Comparison of ENCODE assay signal across 8 mouse cellular contexts in genomic region chr9:40805263-40805662, GRCm38 (mm10). TPM values are rescaled to one million over a fixed set of nuclear protein-coding genes. Genes with fewer than 3 reads are reported as not detected.
A peak's percentile ranks its signal among the peaks of the same experiment; 100 is the strongest.
DNase-seq lines count a peak whose midpoint lies in the region; ATAC-seq and TF ChIP-seq lines count a peak whose summit lies in the region.

No protein-coding gene starts in this region.

- TF ChIP-seq POLR2A in ES-Bruce4 (IDR thresholded peaks at IDR 0.05; ENCODE audit: insufficient read depth, low read length), result no peak
- no peak for TF ChIP-seq POLR2A in bone marrow, adult 2 months (IDR thresholded peaks at IDR 0.05; ENCODE audit: borderline replicate concordance, control insufficient read depth, low read depth, low read length)

- no peak for TF ChIP-seq EP300 in ES-Bruce4 (IDR thresholded peaks at IDR 0.05; ENCODE audit: insufficient read depth, low read depth, low read length)

- intact Hi-C loops in heart, postnatal 14 days (cut with DNase I), result no loop called here

- peaks cover 44% of the 10 kb centered on the region for H3K36me3 ChIP-seq in ES-Bruce4 (ENCODE audit: control insufficient read depth, insufficient read depth, low read length, poor library complexity, severe bottlenecking)
- peaks cover 38% of the 10 kb centered on the region for H3K36me3 ChIP-seq in lung, embryonic 15.5 days

- peak overlapping the region; percentile 94 for H3K27ac ChIP-seq in ES-Bruce4 (ENCODE audit: insufficient read depth, low read length)
- H3K27ac ChIP-seq in bone marrow, adult 2 months (ENCODE audit: control insufficient read depth, insufficient read depth, low read depth, low read length, poor library complexity), result no peak overlapping the region
- H3K27ac ChIP-seq in lung, embryonic 15.5 days, result no peak overlapping the region

- H3K9me3 ChIP-seq in ES-Bruce4 (replicated peaks; ENCODE audit: control insufficient read depth, insufficient read depth, low read length, poor library complexity, severe bottlenecking), result no peaks in the 10 kb centered on the region
- no peaks in the 10 kb centered on the region for H3K9me3 ChIP-seq in lung, embryonic 15.5 days

- H3K4me1 ChIP-seq in ES-Bruce4 (ENCODE audit: control insufficient read depth, insufficient read depth, low read length), result no peaks in the 10 kb centered on the region
- H3K4me1 ChIP-seq in bone marrow, adult 2 months (ENCODE audit: control insufficient read depth, insufficient read depth, low read length), result no peaks in the 10 kb centered on the region
- H3K4me1 ChIP-seq in lung, embryonic 15.5 days, result peaks cover 42% of the 10 kb centered on the region

- 0 out of 2 replicates have a peak, but pooled peaks have one; percentile 23 for ATAC-seq in erythroid progenitor cell, adult 5-6 weeks (replicated peaks; ENCODE audit: low FRiP score, poor library complexity, severe bottlenecking)
- ATAC-seq in lung, embryonic 15.5 days (ENCODE audit: borderline replicate concordance, extremely low read depth, low FRiP score, low TSS enrichment), result no peak
- ATAC-seq in megakaryocyte progenitor cell, adult 5-6 weeks (replicated peaks; ENCODE audit: poor library complexity), result no peak

- H3K4me3 ChIP-seq in ES-Bruce4 (ENCODE audit: low read depth, low read length), result no peak overlapping the region
- no peak overlapping the region for H3K4me3 ChIP-seq in bone marrow, adult 2 months (replicated peaks; ENCODE audit: control insufficient read depth, low read depth, low read length)
- 0 out of 2 replicates have a peak overlapping the region, but pooled peaks have one; percentile 1 for H3K4me3 ChIP-seq in lung, embryonic 15.5 days

- DNase-seq in heart, postnatal 14 days, result peak; percentile 71 to 86
- peak; percentile 91 for DNase-seq in layer of hippocampus, adult 11-12 months (ENCODE audit: low spot score)
- DNase-seq in right cerebral cortex, postnatal 10 days (ENCODE audit: low spot score in 2 of 2), result peak; percentile 81 to 84

- H3K27me3 ChIP-seq in ES-Bruce4 (ENCODE audit: control insufficient read depth, insufficient read depth, low read length, poor library complexity, severe bottlenecking), result no peaks in the 10 kb centered on the region
- no peaks in the 10 kb centered on the region for H3K27me3 ChIP-seq in lung, embryonic 15.5 days

- H3K4me2 ChIP-seq in lung, embryonic 15.5 days, result no peak overlapping the region

- no peak overlapping the region for H3K9ac ChIP-seq in ES-Bruce4 (ENCODE audit: low read depth, poor library complexity, severe bottlenecking)
- no peak overlapping the region for H3K9ac ChIP-seq in lung, embryonic 15.5 days

- TF ChIP-seq CTCF in ES-Bruce4 (IDR thresholded peaks at IDR 0.05; ENCODE audit: low read depth, low read length), result no peak
- peak; percentile 25 for TF ChIP-seq CTCF in bone marrow, adult 2 months (IDR thresholded peaks at IDR 0.05; ENCODE audit: control insufficient read depth, insufficient read depth, low read length)

- whole genome bisulfite sequencing in bone marrow, adult 2 months, result 61% methylated on average over 2 of the region's 2 CpGs
- 24% methylated on average over 2 of the region's 2 CpGs for WGBS in lung, embryonic 15.5 days

RNA-seq across cellular contexts. Expression of gene Hspa8, which starts 4.5 kb away (rescaled TPM):
- polyA plus RNA-seq in ES-Bruce4 (2011; ENCODE audit: insufficient read depth, insufficient read length, low read depth, missing spikeins), result 3,442 and 3,618 TPM in 2 replicates
- 397 and 805 TPM in 2 replicates for polyA plus RNA-seq in bone marrow, adult 2 months (2011; ENCODE audit: insufficient read depth, insufficient read length, low replicate concordance, missing spikeins)
- 753 and 884 TPM in 2 replicates for total RNA-seq in erythroid progenitor cell, adult 5-6 weeks (2015; ENCODE audit: low replicate concordance)
- total RNA-seq in erythroid progenitor cell, adult 5-6 weeks (2017; ENCODE audit: low replicate concordance), result 686 and 716 TPM in 2 replicates
- total RNA-seq in heart, postnatal 14 days (2021), result 1,000 to 10,000 TPM; 1,048 to 1,357 TPM
- polyA plus RNA-seq in lung, embryonic 15.5 days (2015; fragmentation: Nextera tagmentation; extraction: Ambion mirVana), result 2,564 and 2,677 TPM in 2 replicates
- total RNA-seq in megakaryocyte progenitor cell, adult 5-6 weeks (2015), result 3,635 and 4,207 TPM in 2 replicates
- 4,709 and 5,125 TPM in 2 replicates for total RNA-seq in megakaryocyte progenitor cell, adult 5-6 weeks (2017)
